Mouse (Mus musculus) liver, embryonic 12.5 days (tissue): ENCODE measurements around the gene Tmem221. TPM values are rescaled to one million over a fixed set of nuclear protein-coding genes. Genes with fewer than 3 reads are reported as not detected.

Source experiments
- ATAC-seq: fragments of 200-750 bp; cut with Nextera tagmentation; 2 replicates; pipeline ENCODE4 v1.8.0; 2017; ENCODE audit warnings: moderate number of reproducible peaks, mild to moderate bottlenecking, moderate library complexity
- H3K27ac ChIP-seq: fragments of 300-500 bp; sonication (generic); 2 replicates; pipeline ENCODE4 v1.5.1; 2016; ENCODE audit warnings: mild to moderate bottlenecking
- H3K27me3 ChIP-seq: fragments of 300-500 bp; sonication (generic); replicated peaks from 2 replicates; pipeline ENCODE4 v1.6.1; 2016; ENCODE audit warnings: mild to moderate bottlenecking, moderate library complexity
- H3K36me3 ChIP-seq: fragments of 300-500 bp; sonication (generic); 2 replicates; pipeline ENCODE4 v1.6.1; 2016; ENCODE audit warnings: mild to moderate bottlenecking, moderate library complexity
- H3K4me1 ChIP-seq: fragments of 300-500 bp; sonication (generic); 2 replicates; pipeline ENCODE4 v1.6.1; 2016
- H3K4me2 ChIP-seq: fragments of 300-500 bp; sonication (generic); 2 replicates; pipeline ENCODE4 v1.6.1; 2016; ENCODE audit warnings: mild to moderate bottlenecking, moderate library complexity
- H3K4me3 ChIP-seq: fragments of 300-500 bp; sonication (generic); 2 replicates; pipeline ENCODE4 v1.5.1; 2016; ENCODE audit warnings: mild to moderate bottlenecking, moderate library complexity
- H3K9ac ChIP-seq: fragments of 300-500 bp; sonication (generic); 2 replicates; pipeline ENCODE4 v1.6.1; 2016; ENCODE audit warnings: mild to moderate bottlenecking, moderate library complexity
- H3K9me3 ChIP-seq: fragments of 300-500 bp; sonication (generic); replicated peaks from 2 replicates; pipeline ENCODE4 v1.6.1; 2016; ENCODE audit warnings: mild to moderate bottlenecking, moderate library complexity
- WGBS: fragments of 180-500 bp; shearing (Covaris S2); methylation state at CpG from one replicate; pipeline ENCODE4 v1.1.7; 2016; ENCODE audit not compliant: insufficient replicate concordance; 5-methylcytosine and 5-hydroxymethylcytosine counted together
- polyA plus RNA-seq: library from polyadenylated mRNA; unstranded; fragments of >200 nt; fragmentation: Nextera tagmentation; extraction: Ambion mirVana; gene quantifications from 2 replicates; pipeline ENCODE4 v1.2.1, GENCODE M21; 2016

Gene Tmem221
- polyA plus RNA-seq, 1 experiment from 2014 or later, result 0.75 TPM

- Histone ChIP-seq H3K4me1 (peaks cover 59% of the 10 kb centered on the region), H3K4me3 (no peak overlapping the region)
Observed at GRCm38 (mm10) chr8:71593556-71594323, 35.1 kb upstream of the Tmem221 start.

GRCm38 (mm10) chr8:71592374-71593170, 33.9 kb upstream of the Tmem221 start:
- WGBS, result 3% methylated on average over 54 of the region's 60 CpGs
- peak overlapping the region; percentile 97 for H3K27ac ChIP-seq
- H3K36me3 ChIP-seq, result peaks cover 13% of the 10 kb centered on the region
- peak overlapping the region; percentile 81 for H3K4me3 ChIP-seq
- ATAC-seq, result peak; percentile 30
- H3K4me1 ChIP-seq, result peaks cover 59% of the 10 kb centered on the region
- H3K9ac ChIP-seq, result peak overlapping the region; percentile 94
- peak overlapping the region; percentile 93 for H3K4me2 ChIP-seq
- 0 out of 2 replicates have a peak, but pooled peaks cover 3% of the 10 kb centered on the region for H3K27me3 ChIP-seq
- no peaks in the 10 kb centered on the region for H3K9me3 ChIP-seq

More at GRCm38 (mm10) chr8:71593556-71594323, 35.1 kb upstream of the Tmem221 start:
- Histone ChIP-seq H3K27ac (no peak overlapping the region), H3K4me2 (peak overlapping the region; percentile 93), H3K9ac (no peak overlapping the region), H3K27me3 (0 out of 2 replicates have a peak, but pooled peaks cover 3% of the 10 kb centered on the region), H3K9me3 (no peaks in the 10 kb centered on the region), H3K36me3 (peaks cover 13% of the 10 kb centered on the region)
- no peak for ATAC-seq
- 91% methylated on average over 8 of the region's 8 CpGs for WGBS

GRCm38 (mm10) chr8:71591471-71592373, 33.1 kb upstream of the Tmem221 start, which contains the start of gene Pgls:
Gene Pgls, plus strand, starts transcription at chr8:71592176.
- peak; percentile 88 for ATAC-seq
- Histone ChIP-seq H3K27ac (peak within 1 kb of the TSS; percentile 97), H3K9ac (peak within 1 kb of the TSS; percentile 94), H3K4me1 (peaks cover 55% of the 10 kb centered on the region), H3K36me3 (peaks cover 13% of the 10 kb centered on the region), H3K4me3 (peak within 1 kb of the TSS; percentile 81), H3K4me2 (peak within 1 kb of the TSS; percentile 93), H3K27me3 (no peaks in the 10 kb centered on the region), H3K9me3 (no peaks in the 10 kb centered on the region)
- WGBS, result under 1% methylated on average over 69 of the region's 71 CpGs

- peaks cover 13% of the 10 kb centered on the region for H3K36me3 ChIP-seq
- H3K9ac ChIP-seq, result peak overlapping the region; percentile 94
- H3K27me3 ChIP-seq, result no peaks in the 10 kb centered on the region
- no peaks in the 10 kb centered on the region for H3K9me3 ChIP-seq
- H3K4me3 ChIP-seq, result peak overlapping the region; percentile 81
- peak overlapping the region; percentile 97 for H3K27ac ChIP-seq
- ATAC-seq, result no peak
- 20% methylated on average over 5 of the region's 5 CpGs for WGBS
- peak overlapping the region; percentile 93 for H3K4me2 ChIP-seq
- peaks cover 48% of the 10 kb centered on the region for H3K4me1 ChIP-seq
Observed at GRCm38 (mm10) chr8:71591017-71591416, 32.3 kb upstream of the Tmem221 start.

GRCm38 (mm10) chr8:71588762-71589161, 30.1 kb upstream of the Tmem221 start:
- no peak for ATAC-seq
- 0 out of 2 replicates have a peak, but pooled peaks cover 4% of the 10 kb centered on the region for H3K36me3 ChIP-seq

GRCm38 (mm10) chr8:71586891-71587290, 28.2 kb upstream of the Tmem221 start:
- peaks cover 18% of the 10 kb centered on the region for H3K4me1 ChIP-seq
- peaks cover 14% of the 10 kb centered on the region for H3K27me3 ChIP-seq
- no peak for ATAC-seq
- no peak overlapping the region for H3K4me3 ChIP-seq
- H3K4me2 ChIP-seq, result no peak overlapping the region
- H3K27ac ChIP-seq, result no peak overlapping the region
- H3K9me3 ChIP-seq, result no peaks in the 10 kb centered on the region
- H3K36me3 ChIP-seq, result 0 out of 2 replicates have a peak, but pooled peaks cover 4% of the 10 kb centered on the region
- WGBS, result 44% methylated on average over 2 of the region's 2 CpGs
- no peak overlapping the region for H3K9ac ChIP-seq

More at GRCm38 (mm10) chr8:71588762-71589161, 30.1 kb upstream of the Tmem221 start:
- H3K9me3 ChIP-seq, result no peaks in the 10 kb centered on the region
- peaks cover 11% of the 10 kb centered on the region for H3K27me3 ChIP-seq
- no peak overlapping the region for H3K4me2 ChIP-seq
- peaks cover 31% of the 10 kb centered on the region for H3K4me1 ChIP-seq
- no peak overlapping the region for H3K4me3 ChIP-seq
- no peak overlapping the region for H3K27ac ChIP-seq
- H3K9ac ChIP-seq, result no peak overlapping the region
- 73% methylated on average over 3 of the region's 3 CpGs for WGBS

GRCm38 (mm10) chr8:71580201-71580600, 21.5 kb upstream of the Tmem221 start:
- Histone ChIP-seq H3K36me3 (0 out of 2 replicates have a peak, but pooled peaks cover 1% of the 10 kb centered on the region), H3K4me1 (no peaks in the 10 kb centered on the region), H3K4me2 (no peak overlapping the region), H3K27ac (no peak overlapping the region), H3K9me3 (no peaks in the 10 kb centered on the region), H3K4me3 (no peak overlapping the region), H3K27me3 (peaks cover 20% of the 10 kb centered on the region), H3K9ac (no peak overlapping the region)
- WGBS, result 58% methylated on average over 9 of the region's 9 CpGs
- no peak for ATAC-seq

GRCm38 (mm10) chr8:71579476-71579875, 20.8 kb upstream of the Tmem221 start:
- Histone ChIP-seq H3K9me3 (no peaks in the 10 kb centered on the region), H3K27me3 (peaks cover 16% of the 10 kb centered on the region), H3K9ac (no peak overlapping the region), H3K4me1 (no peaks in the 10 kb centered on the region), H3K4me3 (no peak overlapping the region), H3K27ac (no peak overlapping the region), H3K4me2 (no peak overlapping the region), H3K36me3 (no peaks in the 10 kb centered on the region)
- 85% methylated on average over 14 of the region's 14 CpGs for WGBS
- no peak for ATAC-seq

- Histone ChIP-seq H3K4me2 (no peak overlapping the region), H3K4me3 (no peak overlapping the region), H3K4me1 (no peaks in the 10 kb centered on the region), H3K27me3 (peaks cover 12% of the 10 kb centered on the region), H3K36me3 (no peaks in the 10 kb centered on the region), H3K9me3 (no peaks in the 10 kb centered on the region), H3K9ac (no peak overlapping the region), H3K27ac (no peak overlapping the region)
- WGBS, result 55% methylated on average over 1 of the region's 1 CpGs
- no peak for ATAC-seq
Observed at GRCm38 (mm10) chr8:71579009-71579408, 20.3 kb upstream of the Tmem221 start.

GRCm38 (mm10) chr8:71577856-71578387, 19.3 kb upstream of the Tmem221 start:
- H3K9ac ChIP-seq, result no peak overlapping the region
- no peaks in the 10 kb centered on the region for H3K9me3 ChIP-seq
- H3K27ac ChIP-seq, result no peak overlapping the region
- H3K4me3 ChIP-seq, result no peak overlapping the region
- H3K4me2 ChIP-seq, result no peak overlapping the region
- 50% methylated on average over 4 of the region's 4 CpGs for WGBS
- H3K36me3 ChIP-seq, result no peaks in the 10 kb centered on the region
- no peak for ATAC-seq
- peaks cover 6% of the 10 kb centered on the region; the same call in 1 of the 2 replicates for H3K27me3 ChIP-seq
- no peaks in the 10 kb centered on the region for H3K4me1 ChIP-seq

- no peaks in the 10 kb centered on the region for H3K9me3 ChIP-seq
- H3K36me3 ChIP-seq, result no peaks in the 10 kb centered on the region
- no peak overlapping the region for H3K9ac ChIP-seq
- H3K27ac ChIP-seq, result no peak overlapping the region
- H3K4me1 ChIP-seq, result peaks cover 11% of the 10 kb centered on the region
- no peak for ATAC-seq
- WGBS, result 56% methylated on average over 1 of the region's 1 CpGs
- H3K4me3 ChIP-seq, result no peak overlapping the region
- H3K4me2 ChIP-seq, result no peak overlapping the region
- H3K27me3 ChIP-seq, result peaks cover 20% of the 10 kb centered on the region
Observed at GRCm38 (mm10) chr8:71575020-71575419, 16.3 kb upstream of the Tmem221 start.
